Mouse (Mus musculus) liver (tissue): ENCODE data around the gene Ube2q1.
A peak's percentile ranks its signal among the peaks of the same experiment; 100 is the strongest.
"Not testable (repeated sequence)": the region's sequence is repeated elsewhere in the genome, so short reads cannot be mapped to it uniquely, and the experiment has no call there.

Experiments used
- DNase-seq: peaks from one replicate; pipeline ENCODE4 v3.0.0-alpha.2; 2020; ENCODE audit warnings: mixed read lengths

Ube2q1 gene

DNA sequence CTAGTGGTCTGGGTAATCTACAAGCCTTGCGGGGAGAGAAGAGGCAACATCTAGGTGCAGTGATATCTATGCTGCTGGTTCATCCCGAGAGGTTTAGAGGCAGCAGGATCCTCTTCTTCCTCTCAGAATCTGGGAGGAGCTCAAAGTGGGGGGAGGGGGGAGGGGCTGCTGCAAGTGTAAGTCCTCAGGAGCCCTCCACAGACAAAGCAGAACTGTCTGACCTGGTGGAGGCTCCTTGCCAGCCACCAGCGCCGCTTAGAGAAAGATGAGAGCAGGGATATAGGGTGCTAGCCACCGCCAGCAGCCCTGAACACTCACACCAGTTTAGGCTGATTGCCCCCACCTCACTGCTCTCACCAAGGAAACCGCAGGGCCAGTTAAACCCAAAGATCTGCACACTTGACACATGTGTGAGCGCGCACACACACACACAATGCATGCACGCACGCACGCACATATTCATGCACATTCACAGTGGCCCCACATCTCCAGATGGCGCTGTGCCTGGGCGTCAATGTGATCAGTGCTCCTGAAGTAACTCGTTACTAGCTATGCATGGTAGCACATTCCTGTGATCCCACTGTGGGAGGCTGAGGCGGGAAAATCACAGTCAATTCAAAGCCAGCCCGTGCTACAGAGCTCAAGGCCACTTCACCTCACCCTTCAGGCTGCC, 15.4 kb downstream of the Ube2q1 start:
- no peak for DNase-seq

DNA sequence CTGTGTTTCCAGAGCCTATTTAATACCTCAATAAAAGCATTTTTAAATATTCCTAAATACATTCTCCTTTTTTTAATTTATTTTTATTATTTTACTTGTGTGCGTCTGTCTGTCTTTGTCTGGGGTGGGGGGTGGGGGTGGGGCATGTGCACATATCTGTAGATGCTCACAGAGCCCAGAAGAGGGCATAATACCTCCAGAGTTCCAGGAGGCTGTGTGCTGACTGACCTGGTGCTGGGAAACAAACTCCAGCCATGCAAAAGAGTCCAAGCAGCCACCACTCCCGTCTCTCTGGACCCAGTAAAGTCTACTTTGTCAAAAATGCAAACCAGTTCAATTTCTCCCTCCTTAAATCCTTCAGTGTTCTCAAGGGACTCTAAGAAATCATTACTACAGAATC, 21.2 kb downstream of the Ube2q1 start:
- no peak for DNase-seq

DNA sequence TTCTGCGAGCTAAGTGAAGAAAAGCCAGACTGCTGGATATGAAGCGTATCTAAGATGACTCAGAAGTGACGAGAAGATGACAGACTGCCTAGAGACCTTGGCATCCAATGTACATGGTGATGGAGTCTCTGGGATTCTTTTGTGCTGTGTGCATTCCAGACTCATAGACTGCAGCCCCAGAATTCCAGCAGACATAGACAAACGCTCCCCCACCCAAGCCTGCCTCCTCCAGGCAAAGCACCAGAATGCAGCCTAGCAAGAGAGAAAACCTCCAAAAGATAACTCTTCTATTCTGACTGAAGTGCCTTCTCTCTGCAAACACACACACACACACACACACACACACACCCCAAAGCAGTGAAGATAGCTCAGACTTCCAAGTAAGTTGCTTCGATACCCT, 22.3 kb downstream of the Ube2q1 start:
- DNase-seq: no peak

DNA sequence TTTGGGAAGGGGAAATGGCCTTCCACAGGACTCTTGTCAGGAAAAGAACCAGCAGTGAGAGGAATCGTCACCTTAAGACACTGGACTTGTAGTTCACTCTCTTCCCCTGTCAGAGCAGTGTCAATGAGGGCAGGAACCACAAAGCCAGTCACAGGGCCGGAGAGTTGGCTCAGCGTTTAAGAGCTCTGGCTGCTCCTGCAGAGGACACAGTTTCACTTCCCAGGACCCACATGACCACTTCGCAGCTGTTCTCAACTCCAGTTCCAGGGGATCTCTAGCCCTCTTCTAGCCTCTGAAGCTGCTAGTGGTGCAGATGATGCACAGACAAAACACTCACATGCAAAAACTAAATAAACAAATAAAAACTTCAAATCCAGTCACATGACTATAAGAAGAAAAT, 22.9 kb downstream of the Ube2q1 start:
- no peak for DNase-seq

DNA sequence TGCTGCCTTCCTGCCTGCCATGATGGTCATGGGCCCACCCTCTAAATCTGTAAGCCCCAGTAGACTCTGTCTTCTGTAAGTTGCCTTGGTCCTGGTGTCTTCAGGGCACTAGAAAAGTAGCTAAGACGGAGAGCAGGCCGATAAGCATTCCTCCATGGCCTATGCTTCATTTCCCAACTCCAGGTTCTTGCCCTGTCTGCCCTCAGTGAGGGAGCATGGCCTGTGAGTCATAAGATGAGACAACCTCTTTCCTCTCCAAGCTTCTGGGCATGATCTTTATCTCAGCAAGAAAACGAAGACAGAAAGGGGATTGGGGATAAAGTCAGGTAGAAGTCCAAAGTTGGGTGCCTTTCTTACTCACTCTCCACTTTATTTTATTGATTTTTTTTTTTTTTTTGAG, 25.1 kb downstream of the Ube2q1 start:
- DNase-seq: no peak

DNA sequence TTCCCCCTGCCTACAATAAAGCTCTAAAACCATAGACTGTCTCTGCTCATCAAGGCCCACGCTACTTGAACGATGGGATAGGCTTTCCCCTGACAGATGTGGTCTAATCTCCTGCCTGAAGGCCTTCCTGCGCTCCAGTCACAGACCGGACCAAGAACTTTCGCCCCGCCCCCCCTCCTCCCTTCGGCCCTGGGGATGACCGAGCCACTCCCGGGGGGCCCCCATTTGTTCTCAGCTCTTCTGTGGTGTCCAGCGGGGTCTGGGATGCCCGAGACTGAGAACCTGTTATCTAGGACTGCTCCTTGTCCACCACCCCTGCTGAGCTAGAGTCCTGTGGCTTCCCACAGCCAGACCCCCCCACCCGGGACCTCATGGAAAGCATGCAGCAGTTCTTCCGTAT, 26.1 kb downstream of the Ube2q1 start:
- DNase-seq: peak; percentile 22

DNA sequence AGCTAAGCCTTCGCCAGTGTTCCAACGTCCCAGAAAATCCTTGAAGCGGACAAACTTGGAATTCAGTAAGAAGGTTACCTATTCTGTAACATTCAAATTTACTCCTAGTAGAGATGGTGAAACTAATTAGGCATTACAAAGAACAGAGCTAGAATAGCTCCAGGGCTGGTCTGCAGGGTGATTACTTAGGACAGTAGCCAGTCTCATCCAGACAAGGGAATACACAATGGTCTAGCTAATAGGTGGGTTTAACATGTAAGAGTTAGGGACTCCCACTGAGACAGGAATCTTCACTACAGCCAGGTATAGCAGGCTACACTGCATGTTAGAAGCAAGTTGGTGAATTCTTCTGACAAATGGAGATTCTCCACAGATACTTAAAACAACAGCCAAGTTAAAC, 26.7 kb downstream of the Ube2q1 start:
- DNase-seq: not testable (repeated sequence)

DNA sequence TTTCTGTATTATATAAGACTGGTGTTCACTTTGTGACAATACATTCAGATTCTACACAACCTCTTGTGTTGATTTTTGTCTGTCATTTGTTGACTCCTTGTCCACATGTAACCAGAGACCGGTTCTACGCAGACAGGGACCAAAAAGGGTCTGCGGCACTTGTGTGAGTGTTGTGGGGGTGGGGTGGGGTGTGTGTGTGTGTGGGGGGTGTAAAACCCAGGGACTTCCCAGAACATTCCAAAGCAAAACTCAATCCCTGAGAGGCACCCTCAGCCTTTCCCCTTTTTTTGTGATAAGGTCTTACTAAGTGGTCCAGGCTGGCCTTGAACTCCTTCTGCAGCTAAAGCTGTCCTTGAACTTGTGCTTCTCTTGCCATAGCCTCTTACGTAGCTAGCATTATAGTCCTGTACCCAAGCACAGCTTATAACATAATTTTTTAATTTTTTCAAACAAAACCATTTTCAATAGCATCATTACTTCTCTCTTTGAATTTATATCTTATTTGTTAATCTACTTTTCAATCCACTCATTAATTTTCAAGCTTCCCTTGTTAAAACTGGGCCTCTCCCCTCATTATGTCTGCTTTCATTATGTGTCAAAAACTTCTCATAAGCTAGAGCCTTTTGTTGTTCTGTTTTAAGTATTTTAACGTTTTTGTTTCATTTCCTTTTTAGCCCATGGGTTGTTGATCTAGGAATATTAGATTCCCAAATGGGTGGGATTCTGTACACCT, 27.5 kb downstream of the Ube2q1 start:
- DNase-seq: no peak

DNA sequence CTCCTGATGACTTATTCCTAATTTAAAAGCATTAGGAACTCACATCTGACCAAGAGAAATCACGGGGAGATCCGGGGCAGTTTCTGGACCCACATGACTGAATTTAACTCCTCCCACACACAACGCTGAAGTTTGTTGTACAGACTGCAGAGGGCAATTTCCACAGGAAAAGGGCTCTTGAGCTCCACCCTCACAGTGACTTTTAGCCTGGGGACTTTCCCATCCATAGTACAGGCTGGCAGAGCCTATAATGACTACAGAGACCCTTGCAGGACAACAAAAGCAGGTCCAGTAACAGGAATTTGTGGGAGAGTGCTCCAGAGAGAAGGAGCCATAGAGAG, 28.1 kb downstream of the Ube2q1 start:
- DNase-seq: no peak

DNA sequence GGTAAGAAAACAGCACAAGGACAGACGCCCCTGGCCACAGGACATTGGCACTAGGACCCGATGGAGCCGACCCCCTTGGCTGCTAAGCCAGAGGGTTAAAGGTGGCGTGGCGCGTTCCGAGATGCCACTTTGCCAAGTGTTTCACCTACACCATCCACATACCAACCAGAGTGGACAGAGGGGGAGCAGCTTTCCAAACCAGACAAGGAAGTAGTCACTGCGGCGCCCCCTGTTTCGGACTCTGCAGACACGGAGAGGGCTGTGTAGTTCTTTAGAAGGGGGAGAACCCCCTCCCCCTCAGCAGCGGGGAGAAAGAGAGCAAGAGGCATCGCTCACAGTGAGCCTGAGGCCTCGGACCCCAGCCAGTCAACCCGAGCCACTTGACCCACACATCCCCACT, 29.5 kb downstream of the Ube2q1 start:
- DNase-seq: no peak

DNA sequence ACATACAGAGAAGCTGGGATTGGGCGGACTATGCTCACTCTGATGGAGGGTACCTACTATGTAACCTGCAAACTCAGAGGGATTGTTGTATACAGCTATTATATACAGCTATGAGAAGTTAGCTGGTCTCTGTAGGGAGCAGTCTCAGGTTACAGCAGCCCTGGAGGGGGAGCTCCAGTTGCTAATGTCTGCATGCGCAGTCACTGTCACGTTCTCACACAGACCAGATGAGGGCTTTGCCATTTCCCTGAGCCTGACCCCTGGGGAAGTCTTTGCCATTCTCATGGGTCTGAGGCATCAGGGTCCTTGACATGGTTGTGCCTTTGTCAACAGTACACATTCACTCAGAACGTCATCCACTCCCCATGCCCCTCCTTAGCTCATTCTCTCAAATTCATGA, 31.8 kb downstream of the Ube2q1 start:
- no peak for DNase-seq

DNA sequence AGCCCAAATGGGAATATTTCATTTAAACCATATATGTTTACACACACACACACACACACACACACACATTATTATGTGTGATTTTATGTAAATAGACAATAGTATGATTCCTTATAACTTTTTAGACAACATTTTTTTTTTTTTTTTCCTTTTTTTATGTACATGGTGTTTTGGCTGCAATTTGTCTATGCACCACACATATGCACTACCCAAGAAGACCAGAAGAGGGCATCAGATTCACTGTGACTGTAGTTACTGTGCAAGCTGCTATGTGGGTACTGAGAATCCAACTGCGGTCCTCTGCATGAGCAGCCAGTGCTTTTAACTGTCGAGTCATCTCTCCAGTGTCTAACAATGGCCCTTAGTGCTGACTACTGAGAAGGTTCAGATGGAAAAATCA, 33.3 kb downstream of the Ube2q1 start:
- no peak for DNase-seq

DNA sequence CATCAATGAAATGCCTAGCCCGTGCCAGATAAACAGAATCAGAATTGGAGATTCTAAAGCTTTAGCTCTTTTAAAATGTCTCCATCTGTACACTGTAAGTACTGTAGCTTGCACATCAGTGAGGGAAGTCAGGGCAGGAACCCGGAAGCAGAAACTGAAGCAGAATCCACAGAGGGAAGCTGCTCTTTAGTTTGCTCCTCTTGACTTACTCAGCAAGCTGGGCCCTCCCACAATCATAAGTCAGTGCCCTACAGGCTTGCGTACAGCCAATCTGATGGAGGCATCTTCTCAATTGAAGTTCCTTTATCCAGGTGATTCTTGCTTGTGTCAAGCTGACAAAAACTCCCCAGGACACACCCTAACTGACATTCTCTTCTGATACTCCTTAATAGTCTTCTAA, 33.8 kb downstream of the Ube2q1 start:
- DNase-seq: no peak

DNA sequence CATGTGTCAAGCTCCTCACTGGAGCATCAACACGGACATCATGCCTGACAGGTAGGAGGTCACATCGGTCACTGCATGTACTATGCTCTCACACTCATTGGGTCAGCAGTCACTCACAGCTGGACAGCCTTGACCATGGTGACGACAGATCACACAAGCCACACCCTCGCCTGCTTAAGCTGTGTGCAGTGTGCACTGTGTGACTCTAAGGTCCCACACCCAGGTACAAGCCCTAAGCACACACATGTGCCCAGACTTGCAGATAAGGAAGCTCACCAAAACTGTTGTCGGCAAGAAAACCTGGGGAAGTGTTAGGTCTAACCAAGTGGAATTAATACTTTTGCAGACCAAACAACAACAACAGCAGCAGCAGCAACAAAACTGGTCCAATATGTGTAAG, 34.5 kb downstream of the Ube2q1 start:
- DNase-seq: peak; percentile 78

DNA sequence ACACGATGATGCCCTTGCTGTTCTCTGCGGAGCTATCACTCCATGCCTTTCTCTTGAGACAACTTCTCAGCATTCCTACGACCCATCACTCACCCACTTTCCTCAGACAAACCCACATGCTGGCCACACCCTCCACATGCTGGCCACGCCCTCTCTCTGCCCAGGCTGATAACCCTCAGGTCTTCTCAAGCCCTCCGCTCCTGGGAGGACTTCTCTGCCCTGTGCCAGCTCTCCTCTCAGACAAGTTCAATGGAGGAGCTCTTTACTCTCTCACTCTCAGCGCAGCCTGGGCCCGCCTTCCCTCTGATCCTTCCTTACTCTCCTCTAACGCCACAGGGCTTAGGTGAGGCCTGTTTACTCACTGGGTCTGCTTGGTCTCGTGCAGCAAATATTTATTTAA, 35.2 kb downstream of the Ube2q1 start:
- DNase-seq: peak; percentile 95

DNA sequence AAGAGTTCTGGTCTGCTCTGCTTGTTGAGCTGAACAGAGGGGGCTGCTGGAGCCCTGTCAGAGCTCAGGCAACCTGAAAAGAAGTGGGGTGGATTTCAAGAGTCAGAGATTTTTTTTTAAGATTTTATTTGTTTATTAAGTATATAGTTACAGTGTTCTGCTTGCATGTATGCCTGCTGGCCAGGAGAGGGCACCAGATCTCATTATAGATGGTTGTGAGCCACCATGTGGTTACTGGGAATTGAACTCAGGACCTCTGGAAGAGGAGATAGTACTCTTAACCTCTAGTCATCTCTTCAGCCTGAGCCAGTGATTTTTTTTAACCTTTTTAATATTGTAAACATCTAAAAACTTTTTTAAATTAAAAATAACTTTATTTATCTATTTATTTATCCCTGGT, 37.4 kb downstream of the Ube2q1 start:
- no peak for DNase-seq

DNA sequence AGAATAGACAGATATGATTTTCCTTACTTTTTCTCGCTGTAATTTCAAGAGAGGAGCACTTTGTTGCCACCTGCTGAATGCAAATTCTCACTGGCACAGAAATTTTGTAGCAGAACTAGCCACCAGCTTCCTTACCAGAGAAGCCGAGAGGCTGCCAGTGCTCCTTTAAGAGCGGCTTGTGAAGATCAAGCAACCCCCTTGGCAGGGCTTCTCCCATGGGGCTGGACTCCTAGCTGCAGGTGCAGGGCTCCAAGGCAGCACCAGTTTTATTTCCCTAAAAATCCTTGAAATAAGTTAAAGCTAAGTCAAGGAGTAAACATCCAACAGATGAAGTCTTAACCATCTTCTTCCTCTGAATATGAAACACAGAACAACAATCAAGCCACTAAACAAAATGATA, 38.8 kb downstream of the Ube2q1 start:
- no peak for DNase-seq

DNA sequence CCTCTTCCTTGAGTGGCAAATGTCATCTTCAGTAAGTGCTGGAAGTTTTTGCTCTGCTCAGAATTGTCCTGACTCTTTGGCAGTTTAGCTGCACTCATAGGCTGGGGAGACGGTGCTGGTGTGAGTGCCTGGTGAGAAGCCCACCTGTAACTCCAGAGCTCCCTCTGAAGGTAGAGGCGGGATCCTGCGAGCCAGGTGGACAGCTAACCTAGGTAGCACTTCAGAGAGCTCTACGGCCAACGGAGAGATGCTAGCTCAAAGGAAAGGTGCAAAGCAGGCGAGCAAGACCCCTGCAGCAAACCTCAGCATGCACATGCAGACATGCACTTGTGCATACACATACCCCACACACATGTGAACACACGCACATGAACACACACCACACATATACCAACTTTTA, 40.6 kb downstream of the Ube2q1 start:
- no peak for DNase-seq

DNA sequence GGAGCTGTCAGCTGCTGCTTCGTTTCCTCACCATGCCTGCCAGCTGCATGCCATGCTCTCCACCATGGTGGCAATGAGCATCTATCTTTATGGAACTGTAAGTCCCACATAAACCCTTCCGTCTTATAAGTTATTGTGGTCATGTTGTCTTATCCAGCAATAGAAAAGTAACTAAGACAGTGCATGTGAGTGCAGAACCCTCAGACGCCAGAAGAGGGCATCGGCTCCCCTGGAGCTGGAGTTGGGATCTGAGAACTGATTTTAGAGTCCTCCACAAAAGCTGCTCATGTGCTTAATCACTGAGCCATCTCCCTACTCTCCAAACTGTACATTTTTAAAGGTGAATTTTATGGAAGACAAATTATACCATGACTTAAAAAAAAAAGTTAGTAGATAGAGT, 43.6 kb downstream of the Ube2q1 start:
- DNase-seq: peak; percentile 50

DNA sequence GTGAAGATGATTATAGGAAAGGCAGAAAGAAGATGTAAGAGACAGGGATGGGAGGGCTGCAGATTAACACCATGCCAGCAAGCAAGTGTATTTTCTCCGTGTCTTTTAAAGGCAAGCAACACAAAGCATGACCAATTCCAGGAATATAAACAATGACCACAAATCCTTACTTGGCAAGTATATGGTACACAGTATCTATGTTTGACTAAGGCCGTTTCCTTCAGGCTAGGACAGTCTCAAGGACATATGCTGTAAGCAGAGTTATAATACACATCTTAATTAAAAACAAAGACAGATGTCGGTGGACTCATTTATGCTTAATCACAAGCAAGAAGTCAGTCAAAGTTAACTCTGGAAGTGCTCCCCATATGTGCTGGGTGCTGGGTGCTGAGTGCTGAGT, 45.2 kb downstream of the Ube2q1 start:
- no peak for DNase-seq

DNA sequence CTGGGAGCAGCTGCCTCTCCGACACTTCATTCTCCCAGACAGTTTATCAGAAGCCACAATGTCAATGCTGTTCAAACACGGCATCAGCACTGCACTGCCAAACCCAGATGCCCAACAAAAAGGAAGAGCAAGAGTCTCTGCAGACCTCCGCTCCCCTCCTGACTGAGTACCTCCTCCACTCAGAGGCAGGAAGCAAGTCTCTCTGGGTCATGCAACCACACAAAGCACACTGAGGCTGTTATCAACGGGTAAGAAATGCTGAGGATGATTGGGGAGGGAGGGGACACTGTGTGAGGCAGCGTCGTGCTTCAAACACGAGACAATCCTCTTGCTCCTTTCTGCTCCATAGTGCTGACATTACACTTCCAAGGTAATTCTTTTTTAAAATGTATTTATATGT, 46.5 kb downstream of the Ube2q1 start:
- no peak for DNase-seq

DNA sequence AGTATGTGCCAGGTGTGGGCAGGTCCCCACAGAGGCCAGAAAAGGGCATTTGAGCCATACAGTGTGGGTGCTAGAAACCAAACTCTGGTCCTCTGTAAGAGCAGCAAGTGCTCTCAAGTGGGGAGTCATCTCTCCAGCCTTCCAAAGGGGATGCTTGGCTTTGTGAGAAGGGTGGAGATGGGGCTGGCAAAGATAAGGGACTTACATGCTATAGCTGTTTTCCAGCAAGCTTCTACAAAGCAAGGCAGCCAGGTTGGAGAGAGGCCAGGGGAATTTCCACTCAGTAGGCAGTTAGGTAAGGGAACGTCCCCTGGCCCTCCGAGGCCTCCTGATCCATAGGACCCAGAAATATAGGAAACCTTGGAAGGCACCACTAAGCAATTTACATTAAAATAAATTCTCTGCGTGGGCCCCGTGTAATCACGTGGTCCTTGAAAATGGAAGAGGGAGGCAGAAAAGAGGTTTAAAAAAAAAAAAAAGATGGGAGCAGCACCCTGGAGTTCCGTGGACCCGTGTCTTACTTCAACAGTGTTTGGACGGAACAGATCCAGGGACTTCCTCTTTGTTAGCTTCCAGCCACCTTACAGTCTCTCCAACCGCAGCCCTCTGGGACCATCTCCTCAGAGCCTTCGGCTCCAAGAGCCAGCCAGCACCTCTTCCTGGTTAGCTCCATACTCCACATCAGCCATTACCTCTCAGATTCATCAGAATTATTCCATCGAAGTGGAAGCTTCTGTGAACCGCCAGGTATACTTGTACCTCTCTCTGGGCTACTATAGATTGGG, 47.1 kb downstream of the Ube2q1 start:
- peak; percentile 32 for DNase-seq

DNA sequence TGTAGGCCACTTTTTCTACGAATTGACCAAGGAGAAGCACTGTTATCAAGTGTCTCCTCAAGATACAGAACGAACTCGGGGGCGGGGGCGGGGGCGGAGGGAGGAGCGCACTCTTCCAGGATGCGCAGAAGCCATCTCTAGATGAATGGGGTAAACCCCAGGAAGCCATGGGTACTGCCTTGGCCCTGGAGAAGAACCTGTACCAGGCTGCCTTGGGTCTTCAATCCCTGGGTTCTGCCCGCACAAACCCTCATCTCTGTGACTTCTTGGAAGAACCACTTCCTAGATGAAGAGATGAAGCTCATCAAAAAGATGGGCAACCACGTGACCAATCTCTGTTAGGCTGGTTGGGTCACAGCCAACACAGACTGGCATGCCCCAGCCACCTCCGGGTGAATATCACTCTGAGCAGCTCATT, 47.7 kb downstream of the Ube2q1 start:
- DNase-seq: peak; percentile 64
